Comparison of ENCODE assay signal across 9 mouse cellular contexts in the genomic region with DNA sequence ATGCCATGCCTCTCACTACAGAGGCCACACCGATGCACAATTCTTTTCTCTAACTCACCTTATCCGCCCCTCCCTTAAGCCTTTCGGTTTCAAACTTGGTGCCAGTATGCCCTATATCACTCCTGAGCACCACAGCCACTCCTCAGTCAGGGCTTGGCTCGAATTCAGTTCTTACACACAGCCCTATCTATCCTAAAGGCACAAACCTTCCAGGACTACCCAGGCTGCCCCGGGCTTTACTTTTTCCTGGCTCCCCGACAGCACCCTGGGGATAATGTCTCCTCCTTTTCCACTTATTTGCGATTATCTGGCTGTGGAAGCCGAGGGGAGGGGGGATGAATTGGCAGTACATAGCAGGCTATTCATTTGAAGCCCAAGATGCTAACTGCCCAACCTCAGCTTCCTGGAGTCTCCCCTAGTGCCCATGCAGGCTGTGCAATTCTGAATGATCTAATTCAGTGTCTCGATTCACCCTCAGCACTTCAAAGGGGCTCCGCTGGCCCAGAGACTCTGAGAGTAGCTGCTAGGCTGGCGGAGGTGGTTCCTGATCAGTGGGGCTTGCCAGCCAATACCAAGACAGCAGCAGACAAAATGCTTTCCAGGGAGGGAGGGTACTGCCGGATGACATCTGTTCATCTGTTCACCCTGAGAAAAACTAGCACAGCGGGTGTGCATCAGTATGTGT. TPM values are rescaled to one million over a fixed set of nuclear protein-coding genes. Genes with fewer than 3 reads are reported as not detected.
DNase-seq lines count a peak whose midpoint lies in the region; ATAC-seq and TF ChIP-seq lines count a peak whose summit lies in the region.
"Had no signal": no experiment of that assay in that cellular context is flagged by ENCODE, and none has a peak within 500 bp of the region (broad histone marks: within the 10 kb centered on the region; RNA-seq: fewer than 3 reads in every experiment).

No protein-coding gene starts in this region.

- H3K9ac ChIP-seq in heart, embryonic 14.5 days (ENCODE audit: low read length) = peak overlapping the region; percentile 34; the same call in 1 of the 2 replicates
- 0 out of 2 replicates have a peak overlapping the region, but pooled peaks have one; percentile 3 for H3K9ac ChIP-seq in hindbrain, embryonic 12.5 days
- peak overlapping the region; percentile 44 for H3K9ac ChIP-seq in liver, embryonic 14.5 days (replicated peaks)
- peak overlapping the region; percentile 47 for H3K9ac ChIP-seq in stomach, embryonic 16.5 days (ENCODE audit: low read length)

- no peak for TF ChIP-seq POLR2A in bone marrow, adult 2 months (IDR thresholded peaks at IDR 0.05; ENCODE audit: borderline replicate concordance, control insufficient read depth, low read depth, low read length)

- no peaks in the 10 kb centered on the region for H3K27me3 ChIP-seq in heart, embryonic 14.5 days (ENCODE audit: control insufficient read depth, insufficient read depth, low read length)
- no peaks in the 10 kb centered on the region for H3K27me3 ChIP-seq in hindbrain, embryonic 12.5 days
- no peaks in the 10 kb centered on the region for H3K27me3 ChIP-seq in liver, embryonic 14.5 days (ENCODE audit: control insufficient read depth, insufficient read depth, low read length)
- no peaks in the 10 kb centered on the region for H3K27me3 ChIP-seq in stomach, embryonic 16.5 days (ENCODE audit: control insufficient read depth, insufficient read depth, low read length)

- DNase-seq in heart, adult 18-20 months = no peak
- DNase-seq in liver, embryonic 14.5 days (ENCODE audit: low read depth in 3 of 3, low spot score in 3 of 3) = no peak
- no peak for DNase-seq in adrenal gland, adult 2 months
- no peak for DNase-seq in c-Kit-positive CD71-positive TER-119-positive erythroid progenitor cells, embryonic 14.5 days (ENCODE audit: low spot score)

- no peaks in the 10 kb centered on the region for H3K36me3 ChIP-seq in heart, embryonic 14.5 days (ENCODE audit: control insufficient read depth, insufficient read depth, low read length)
- H3K36me3 ChIP-seq in hindbrain, embryonic 12.5 days = no peaks in the 10 kb centered on the region
- no peaks in the 10 kb centered on the region for H3K36me3 ChIP-seq in liver, embryonic 14.5 days (replicated peaks; ENCODE audit: control insufficient read depth, insufficient read depth, low read depth)
- no peaks in the 10 kb centered on the region for H3K36me3 ChIP-seq in stomach, embryonic 16.5 days (ENCODE audit: control insufficient read depth, insufficient read depth, low read length)
- H3K36me3 ChIP-seq: G1E had no signal

- peak; percentile 27; the same call in 1 of the 2 replicates for ATAC-seq in heart, embryonic 14.5 days (ENCODE audit: insufficient number of reproducible peaks, insufficient read depth, low FRiP score, low read depth)
- no peak for ATAC-seq in hindbrain, embryonic 12.5 days (ENCODE audit: low FRiP score)
- no peak for ATAC-seq in liver, embryonic 14.5 days (ENCODE audit: insufficient read depth)
- no peak for ATAC-seq in stomach, embryonic 16.5 days (ENCODE audit: insufficient read depth, low FRiP score)

- TF ChIP-seq EP300 in liver, embryonic 14.5 days (IDR thresholded peaks at IDR 0.05; ENCODE audit: low read depth) = no peak

- 40% methylated on average over 13 of the region's 13 CpGs for WGBS in heart, embryonic 14.5 days
- WGBS in bone marrow, adult 2 months = 59% methylated on average over 13 of the region's 13 CpGs
- WGBS in hindbrain, embryonic 12.5 days = 40% methylated on average over 13 of the region's 13 CpGs
- WGBS in liver, embryonic 14.5 days (ENCODE audit: insufficient replicate concordance) = 52% methylated on average over 13 of the region's 13 CpGs
- 43% methylated on average over 13 of the region's 13 CpGs for WGBS in stomach, embryonic 16.5 days

- no peaks in the 10 kb centered on the region for H3K9me3 ChIP-seq in heart, embryonic 14.5 days (ENCODE audit: control insufficient read depth, low read length)
- no peaks in the 10 kb centered on the region for H3K9me3 ChIP-seq in hindbrain, embryonic 12.5 days (replicated peaks)
- no peaks in the 10 kb centered on the region for H3K9me3 ChIP-seq in liver, embryonic 14.5 days (ENCODE audit: control insufficient read depth, low read length)
- H3K9me3 ChIP-seq in stomach, embryonic 16.5 days (replicated peaks; ENCODE audit: control insufficient read depth, low read length) = no peaks in the 10 kb centered on the region
- H3K9me3 ChIP-seq: G1E had no signal

- no peak overlapping the region for H3K4me3 ChIP-seq in heart, embryonic 14.5 days (ENCODE audit: control insufficient read depth in 1 of 2, insufficient read depth in 1 of 2, low read depth in 1 of 2, low read length in 2 of 2)
- no peak overlapping the region for H3K4me3 ChIP-seq in bone marrow, adult 2 months (replicated peaks; ENCODE audit: control insufficient read depth, low read depth, low read length)
- H3K4me3 ChIP-seq in hindbrain, embryonic 12.5 days = no peak overlapping the region
- no peak overlapping the region for H3K4me3 ChIP-seq in liver, embryonic 14.5 days (ENCODE audit: insufficient read depth in 1 of 2, low read depth in 2 of 2, low read length in 2 of 2)
- no peak overlapping the region for H3K4me3 ChIP-seq in stomach, embryonic 16.5 days (replicated peaks; ENCODE audit: low read length)

- H3K27ac ChIP-seq in heart, embryonic 14.5 days (replicated peaks in 1 of 2; ENCODE audit: control insufficient read depth in 1 of 2, insufficient read depth in 1 of 2, low read depth in 2 of 2, low read length in 2 of 2) = peak overlapping the region; percentile 3 to 10; a peak in 1 of 4 replicates
- H3K27ac ChIP-seq in bone marrow, adult 2 months (ENCODE audit: control insufficient read depth, insufficient read depth, low read depth, low read length, poor library complexity) = peak overlapping the region; percentile 65
- peak overlapping the region; percentile 55 for H3K27ac ChIP-seq in hindbrain, embryonic 12.5 days
- peak overlapping the region; percentile 94 for H3K27ac ChIP-seq in liver, embryonic 14.5 days
- no peak overlapping the region for H3K27ac ChIP-seq in stomach, embryonic 16.5 days (ENCODE audit: low read length)

- no peak for TF ChIP-seq CTCF in bone marrow, adult 2 months (IDR thresholded peaks at IDR 0.05; ENCODE audit: control insufficient read depth, insufficient read depth, low read length)
- no peak for TF ChIP-seq CTCF in liver, embryonic 14.5 days (IDR thresholded peaks at IDR 0.05; ENCODE audit: low read depth)

- no peak overlapping the region for H3K4me2 ChIP-seq in heart, embryonic 14.5 days (ENCODE audit: low read length)
- peak overlapping the region; percentile 11 for H3K4me2 ChIP-seq in hindbrain, embryonic 12.5 days (replicated peaks)
- H3K4me2 ChIP-seq in liver, embryonic 14.5 days (ENCODE audit: low read depth) = peak overlapping the region; percentile 62
- H3K4me2 ChIP-seq in stomach, embryonic 16.5 days (ENCODE audit: low read depth, low read length) = no peak overlapping the region

- peaks cover 7 to 19% of the 10 kb centered on the region in 2 experiments for H3K4me1 ChIP-seq in heart, embryonic 14.5 days (ENCODE audit: control insufficient read depth in 2 of 2, insufficient read depth in 2 of 2, low read length in 2 of 2)
- peaks cover 2% of the 10 kb centered on the region; the same call in 1 of the 2 replicates for H3K4me1 ChIP-seq in bone marrow, adult 2 months (ENCODE audit: control insufficient read depth, insufficient read depth, low read length)
- H3K4me1 ChIP-seq in hindbrain, embryonic 12.5 days = peaks cover 18% of the 10 kb centered on the region
- peaks cover 50 to 54% of the 10 kb centered on the region in 2 experiments for H3K4me1 ChIP-seq in liver, embryonic 14.5 days (replicated peaks; ENCODE audit: control insufficient read depth in 2 of 2, insufficient read depth in 2 of 2, low read length in 1 of 2)
- peaks cover 9% of the 10 kb centered on the region; the same call in 1 of the 2 replicates for H3K4me1 ChIP-seq in stomach, embryonic 16.5 days (ENCODE audit: control insufficient read depth, insufficient read depth, low read length)

RNA-seq across cellular contexts. Expression of a gene that starts 5.0 kb away (rescaled TPM):
- polyA plus RNA-seq in heart, embryonic 14.5 days (2014; fragmentation: Nextera tagmentation; extraction: Ambion mirVana) = 144 and 147 TPM in 2 replicates
- 10 to 100 TPM; 40.6 to 50.5 TPM for total RNA-seq in heart, adult 18-20 months (2021)
- 221 and 300 TPM in 2 replicates for polyA plus RNA-seq in bone marrow, adult 2 months (2011; ENCODE audit: insufficient read depth, insufficient read length, low replicate concordance, missing spikeins)
- polyA plus RNA-seq in hindbrain, embryonic 12.5 days (2016; fragmentation: Nextera tagmentation; extraction: Ambion mirVana) = 312 and 328 TPM in 2 replicates
- polyA plus RNA-seq in liver, embryonic 14.5 days (2012; rRNA removed) = 33.2 and 49.6 TPM in 2 replicates
- 108 and 110 TPM in 2 replicates for polyA plus RNA-seq in liver, embryonic 14.5 days (2014; fragmentation: Nextera tagmentation; extraction: Ambion mirVana)
- polyA plus RNA-seq in stomach, embryonic 16.5 days (2015; fragmentation: Nextera tagmentation; extraction: Ambion mirVana) = 192 and 199 TPM in 2 replicates
- total RNA-seq in adrenal gland, adult 2 months (2021) = 100 to 1,000 TPM in 1 of 2 experiments, 10 to 100 TPM in 1; 84.2 to 139 TPM
- polyA plus RNA-seq in adrenal gland, adult 2 months (2012; rRNA removed) = 111 and 117 TPM in 2 replicates

RNA-seq across cellular contexts. Expression of a gene that starts 23.1 kb away (rescaled TPM):
- polyA plus RNA-seq in heart, embryonic 14.5 days (2014; fragmentation: Nextera tagmentation; extraction: Ambion mirVana) = 133 and 137 TPM in 2 replicates
- 10 to 100 TPM; 62.7 to 68.0 TPM for total RNA-seq in heart, adult 18-20 months (2021)
- polyA plus RNA-seq in bone marrow, adult 2 months (2011; ENCODE audit: insufficient read depth, insufficient read length, low replicate concordance, missing spikeins) = 37.3 and 38.3 TPM in 2 replicates
- polyA plus RNA-seq in hindbrain, embryonic 12.5 days (2016; fragmentation: Nextera tagmentation; extraction: Ambion mirVana) = 152 and 154 TPM in 2 replicates
- polyA plus RNA-seq in liver, embryonic 14.5 days (2012; rRNA removed) = 25.4 and 43.4 TPM in 2 replicates
- polyA plus RNA-seq in liver, embryonic 14.5 days (2014; fragmentation: Nextera tagmentation; extraction: Ambion mirVana) = 80.2 and 81.9 TPM in 2 replicates
- polyA plus RNA-seq in stomach, embryonic 16.5 days (2015; fragmentation: Nextera tagmentation; extraction: Ambion mirVana) = 168 and 169 TPM in 2 replicates
- total RNA-seq in adrenal gland, adult 2 months (2021) = 100 to 1,000 TPM in 1 of 2 experiments, 10 to 100 TPM in 1; 99.4 to 128 TPM
- 5.5 and 8.6 TPM in 2 replicates for polyA plus RNA-seq in adrenal gland, adult 2 months (2012; rRNA removed)

RNA-seq across cellular contexts. Expression of a gene that starts 44.6 kb away (rescaled TPM):
- 0.36 and 0.38 TPM in 2 replicates for polyA plus RNA-seq in heart, embryonic 14.5 days (2014; fragmentation: Nextera tagmentation; extraction: Ambion mirVana)
- total RNA-seq in heart, adult 18-20 months (2021) = 1 to 10 TPM in 1 of 2 experiments, under 1 TPM in 1; 0.52 to 1.7 TPM
- 4.6 and 12.2 TPM in 2 replicates for polyA plus RNA-seq in bone marrow, adult 2 months (2011; ENCODE audit: insufficient read depth, insufficient read length, low replicate concordance, missing spikeins)
- polyA plus RNA-seq in hindbrain, embryonic 12.5 days (2016; fragmentation: Nextera tagmentation; extraction: Ambion mirVana) = 0.15 and 0.29 TPM in 2 replicates
- polyA plus RNA-seq in liver, embryonic 14.5 days (2012; rRNA removed) = 1.6 and 2.1 TPM in 2 replicates
- 2.3 and 2.5 TPM in 2 replicates for polyA plus RNA-seq in liver, embryonic 14.5 days (2014; fragmentation: Nextera tagmentation; extraction: Ambion mirVana)
- polyA plus RNA-seq in stomach, embryonic 16.5 days (2015; fragmentation: Nextera tagmentation; extraction: Ambion mirVana) = 0.59 and 0.90 TPM in 2 replicates
- 1 to 10 TPM in 1 of 2 experiments, under 1 TPM in 1; 0.92 to 2.5 TPM for total RNA-seq in adrenal gland, adult 2 months (2021)
- 1.8 and 2.1 TPM in 2 replicates for polyA plus RNA-seq in adrenal gland, adult 2 months (2012; rRNA removed)

Comparison
In these comparisons a context has a peak if more than half of its experiments do, and no peak if none do; other contexts are left out.
1. H3K4me2 ChIP-seq: peak in hindbrain, embryonic 12.5 days (single experiment) and liver, embryonic 14.5 days (single experiment); none in heart, embryonic 14.5 days (single experiment) and stomach, embryonic 16.5 days (single experiment).
2. Peak in every context shown above with its lines, with median percentiles within 50 percentile points of each other: H3K9ac ChIP-seq.